Mouse (Mus musculus): ENCODE measurements around the gene Hesx1. TPM values are rescaled to one million over a fixed set of nuclear protein-coding genes. Genes with fewer than 3 reads are reported as not detected.

Hesx1 gene
- total RNA-seq, 2 experiments from 2014 or later = not detected

DNA sequence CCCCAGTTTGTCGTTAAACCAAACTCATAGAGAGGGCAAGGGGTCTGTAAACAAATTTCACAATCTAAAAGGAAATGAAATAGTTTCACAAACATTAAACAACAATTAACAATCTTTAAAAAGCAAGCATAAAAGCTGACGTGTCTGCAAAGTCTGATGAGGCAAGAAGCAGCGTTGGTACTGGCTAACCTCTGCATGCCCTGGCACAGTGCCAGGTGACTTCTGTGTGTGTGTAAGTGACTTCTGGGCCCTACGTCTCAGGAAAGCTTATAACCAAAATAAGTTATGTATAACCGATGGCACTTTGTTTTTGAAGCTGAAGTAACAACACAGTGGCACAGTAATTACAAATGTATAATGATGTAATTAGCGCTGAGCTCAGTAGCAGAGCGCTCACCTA is 10.7 kb downstream of the Hesx1 start:
- no peak for DNase-seq
- intact Hi-C loops (cut with DNase I) = no loop called here

DNA sequence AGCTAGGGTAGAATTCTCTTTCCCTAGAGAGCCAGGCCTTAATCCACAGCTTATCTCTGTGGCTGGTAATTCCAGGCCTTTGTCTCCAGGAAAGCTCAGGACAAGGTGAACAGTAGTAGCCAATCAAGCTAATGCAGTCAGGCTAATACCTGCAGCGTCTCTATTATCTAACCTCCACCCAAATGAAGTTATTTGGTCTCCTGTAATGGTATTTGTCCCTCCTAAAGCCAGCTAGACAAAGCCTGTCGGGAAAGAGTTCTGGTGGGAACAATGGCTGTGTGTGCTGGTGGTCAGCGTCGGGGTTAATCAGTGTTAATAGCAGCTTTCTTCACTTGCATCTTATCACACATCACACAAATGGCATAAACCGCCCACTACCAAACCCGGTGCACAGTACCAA is 11.7 kb downstream of the Hesx1 start:
- intact Hi-C loops (cut with DNase I) = no loop called here
- DNase-seq = no peak

DNA sequence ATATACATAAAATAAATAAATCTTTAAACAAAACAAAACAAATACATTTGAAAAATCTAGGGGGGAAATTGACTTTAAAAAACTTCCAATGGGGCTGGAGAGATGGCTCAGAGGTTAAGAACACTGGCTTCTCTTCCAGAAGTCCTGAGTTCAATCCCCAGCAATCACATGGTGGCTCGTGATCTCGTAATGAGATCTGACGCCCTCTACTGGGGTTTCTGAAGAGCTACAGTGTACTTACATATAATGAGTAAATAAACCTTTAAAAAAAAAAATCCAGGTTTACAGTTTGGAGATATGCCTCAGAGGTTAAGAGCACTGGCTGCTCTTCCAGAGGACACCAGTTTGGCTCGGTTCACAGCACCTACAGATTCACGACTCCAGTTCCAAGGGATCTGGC is 17.3 kb downstream of the Hesx1 start:
- intact Hi-C loops (cut with DNase I) = no loop called here
- no peak for DNase-seq

DNA sequence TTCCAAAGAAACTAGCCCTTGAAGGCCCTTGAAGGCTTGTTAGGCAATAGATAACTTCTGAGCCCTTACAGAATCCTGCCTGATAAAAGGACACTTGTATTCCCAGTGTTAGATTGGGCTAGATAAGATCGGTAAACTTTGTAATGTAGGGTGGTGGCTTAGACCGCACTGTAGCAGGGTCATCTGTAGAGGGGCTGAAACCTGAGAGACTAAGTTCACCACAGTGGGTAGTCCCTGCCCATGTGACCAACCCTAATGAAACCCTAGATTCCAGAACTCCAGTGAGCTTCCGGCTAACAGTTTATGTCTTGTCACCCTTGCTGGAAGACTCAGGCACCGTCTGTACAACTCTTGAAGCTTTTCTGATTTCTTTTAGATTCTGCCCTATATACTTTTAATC is 19.4 kb downstream of the Hesx1 start:
- intact Hi-C loops (cut with DNase I) = no loop called here
- no peak for DNase-seq

DNA sequence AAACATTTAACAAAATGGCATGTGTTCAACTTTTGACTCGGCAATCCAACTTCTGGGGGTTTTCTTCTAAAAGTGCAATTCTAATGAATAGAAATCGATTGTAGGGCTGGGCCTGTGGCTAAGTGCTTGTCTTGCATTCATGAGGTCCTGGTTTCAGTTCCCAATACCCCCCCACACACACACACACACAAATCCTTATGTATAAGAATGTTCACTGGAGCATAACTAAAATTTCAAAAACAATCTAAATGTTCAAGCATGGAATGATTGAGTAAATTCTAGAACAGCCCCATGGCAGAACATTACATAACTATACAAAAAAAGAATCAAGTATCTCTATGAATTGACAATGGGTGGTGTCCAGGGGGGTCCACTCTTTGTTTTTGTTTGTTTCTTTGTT is 23.7 kb downstream of the Hesx1 start:
- DNase-seq = no peak
- intact Hi-C loops (cut with DNase I) = no loop called here

DNA sequence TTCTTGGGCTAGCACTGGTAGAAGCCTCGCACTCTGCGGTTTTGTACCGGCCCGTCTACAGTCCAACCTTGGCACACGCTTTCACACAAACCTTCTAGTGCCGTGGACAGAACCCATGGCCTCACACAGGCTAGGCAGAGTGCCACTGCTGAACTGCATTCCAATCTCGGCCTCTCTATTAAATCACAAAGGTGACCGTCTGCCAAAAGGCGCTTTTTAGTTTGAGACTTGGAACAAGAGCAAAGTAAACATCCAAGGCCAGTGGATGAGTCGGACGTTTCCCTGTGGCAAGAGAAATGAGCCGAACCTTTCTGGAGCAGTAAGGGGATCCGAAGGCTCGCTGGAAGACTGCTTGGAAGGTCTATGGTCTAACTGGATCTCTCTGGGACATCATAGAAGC is 25.6 kb downstream of the Hesx1 start:
- intact Hi-C loops (cut with DNase I) = no loop called here

DNA sequence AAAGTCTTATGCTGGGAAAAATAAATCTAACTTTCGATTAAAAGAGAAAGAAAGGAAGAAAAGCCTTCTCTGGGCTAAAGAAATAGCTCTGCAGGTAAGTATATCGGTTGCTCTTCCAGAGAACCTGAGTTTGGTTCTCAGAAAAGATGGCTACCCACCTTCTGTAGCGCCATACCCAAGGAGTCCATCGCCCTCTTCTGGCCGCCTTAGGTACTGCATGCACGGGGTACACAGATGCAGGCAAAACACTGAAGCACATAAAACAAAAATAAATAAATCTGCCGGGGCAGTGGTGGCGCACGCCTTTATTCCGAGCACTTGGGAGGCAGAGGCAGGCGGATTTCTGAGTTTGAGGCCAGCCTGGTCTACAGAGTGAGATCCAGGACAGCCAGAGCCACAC is 28.7 kb downstream of the Hesx1 start:
- peak; percentile 34 to 70 for DNase-seq
- intact Hi-C loops (cut with DNase I) = no loop called here

More for the DNA sequence above, 25.6 kb downstream of the Hesx1 start:
- DNase-seq = no peak

DNA sequence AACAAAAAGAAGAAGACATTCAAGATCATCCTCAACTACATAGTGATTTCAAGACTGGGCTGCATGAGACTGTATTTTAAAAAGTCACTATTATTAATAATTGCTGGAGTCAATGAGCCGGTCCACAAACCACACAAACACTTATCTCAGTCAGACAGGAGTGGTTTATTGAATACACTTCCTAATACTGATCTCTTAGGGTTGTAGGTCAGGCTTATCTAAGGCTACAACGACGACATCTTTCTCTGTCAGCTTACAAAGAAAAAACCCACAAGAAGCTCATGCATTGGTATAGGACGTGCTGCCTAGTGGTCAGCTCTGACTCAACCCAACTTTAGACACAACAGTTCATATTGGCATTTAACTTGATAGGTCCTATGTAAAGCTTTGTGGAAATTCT is 30.4 kb downstream of the Hesx1 start:
- no peak for DNase-seq
- intact Hi-C loops (cut with DNase I) = loop anchor here (5.0 kb wide), 1 partner anchor 237 kb away; no protein-coding TSS in a partner anchor

DNA sequence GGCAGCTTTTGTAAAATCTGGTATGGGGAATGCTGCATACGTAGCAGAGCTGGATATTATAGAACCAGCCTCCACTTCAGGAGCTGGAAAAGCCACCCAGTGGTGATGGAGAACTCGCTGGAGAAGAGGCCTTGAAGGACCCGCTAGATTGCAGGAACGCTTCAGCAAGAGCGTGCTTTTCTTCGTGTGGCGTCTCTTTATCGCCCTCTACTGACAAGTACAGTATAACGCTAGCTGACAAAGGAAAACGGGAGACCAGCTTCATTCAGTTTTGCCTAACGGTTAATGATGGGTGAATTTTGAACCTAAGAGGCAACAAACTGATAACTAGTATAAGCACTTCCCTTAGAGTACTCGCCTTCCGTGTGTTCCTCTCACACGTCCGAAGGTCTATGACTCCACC is 35.6 kb downstream of the Hesx1 start:
- DNase-seq = peak; percentile 17 to 43
- intact Hi-C loops (cut with DNase I) = loop anchor here (2.0 to 10.0 kb wide), 4 partner anchors 39 to 545 kb away; no protein-coding TSS in a partner anchor

DNA sequence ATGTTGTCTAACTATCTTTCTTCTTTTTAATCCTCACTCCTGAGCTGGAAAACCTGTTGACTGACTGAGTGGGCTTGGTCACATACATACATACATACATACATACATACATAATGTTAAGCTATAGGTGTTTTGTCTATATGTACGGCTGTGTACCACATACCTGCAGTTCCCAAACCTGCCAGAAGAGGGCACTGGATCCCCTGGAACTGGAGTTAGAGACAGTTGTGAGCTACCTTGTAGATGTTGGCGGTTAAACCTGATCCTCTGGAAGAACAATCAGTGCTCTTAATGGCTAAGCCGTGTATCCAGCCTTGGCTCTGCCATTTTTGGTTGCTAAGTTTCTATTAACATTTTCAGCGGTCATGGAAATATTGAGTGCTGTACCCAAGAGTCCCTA is 36.9 kb downstream of the Hesx1 start:
- peak; percentile 78 to 92 for DNase-seq
- intact Hi-C loops (cut with DNase I) = loop anchor here (1.0 to 10.0 kb wide), 2 partner anchors 65 to 546 kb away; no protein-coding TSS in a partner anchor

DNA sequence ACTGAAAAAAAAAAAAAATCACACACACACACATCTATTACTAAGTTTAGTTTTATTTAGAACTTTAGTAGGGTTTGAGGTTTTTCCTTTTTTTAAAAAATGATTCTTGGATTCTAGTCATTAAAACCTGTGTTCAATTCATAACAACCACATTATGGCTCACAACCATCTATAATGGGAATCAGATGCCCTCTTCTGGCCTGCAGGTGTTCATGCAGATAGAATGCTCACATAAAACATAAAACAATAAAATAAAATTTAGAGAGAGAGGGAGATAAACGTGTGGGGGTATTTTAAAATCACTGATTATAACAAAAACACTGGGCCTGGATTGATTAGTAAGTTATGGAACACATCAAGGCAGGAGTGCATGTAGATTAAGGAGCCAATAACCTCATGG is 43.3 kb downstream of the Hesx1 start:
- DNase-seq = no peak
- intact Hi-C loops (cut with DNase I) = loop anchor here (5.0 to 10.0 kb wide), 2 partner anchors 35 to 553 kb away; no protein-coding TSS in a partner anchor

DNA sequence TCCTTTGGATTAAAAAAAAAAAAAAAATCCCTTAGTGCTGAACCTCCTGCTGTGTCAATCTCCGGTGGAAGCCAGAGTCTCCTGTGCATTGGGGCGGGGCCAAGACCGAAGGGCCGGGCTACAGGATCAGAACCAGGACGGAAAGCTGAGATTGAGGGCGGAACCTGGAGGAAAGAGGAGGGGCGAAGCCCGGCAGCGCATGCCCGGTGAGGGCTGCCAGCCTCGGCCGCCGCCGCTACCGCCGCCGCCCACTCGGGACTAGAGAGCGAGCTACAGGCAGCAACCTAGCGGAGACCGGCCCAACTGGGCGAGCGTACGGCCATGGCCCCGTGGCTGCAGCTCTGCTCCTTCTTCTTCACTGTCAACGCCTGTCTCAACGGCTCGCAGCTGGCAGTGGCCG is 44.6 kb downstream of the Hesx1 start, which contains the start of gene Il17rd:
Il17rd (plus strand) TSS at position 159 of the 400 bp plus-strand sequence.
- peak; percentile 91 for DNase-seq
- intact Hi-C loops (cut with DNase I) = loop anchor here (2.0 to 10.0 kb wide), 3 partner anchors 34 to 554 kb away; no protein-coding TSS in a partner anchor

DNA sequence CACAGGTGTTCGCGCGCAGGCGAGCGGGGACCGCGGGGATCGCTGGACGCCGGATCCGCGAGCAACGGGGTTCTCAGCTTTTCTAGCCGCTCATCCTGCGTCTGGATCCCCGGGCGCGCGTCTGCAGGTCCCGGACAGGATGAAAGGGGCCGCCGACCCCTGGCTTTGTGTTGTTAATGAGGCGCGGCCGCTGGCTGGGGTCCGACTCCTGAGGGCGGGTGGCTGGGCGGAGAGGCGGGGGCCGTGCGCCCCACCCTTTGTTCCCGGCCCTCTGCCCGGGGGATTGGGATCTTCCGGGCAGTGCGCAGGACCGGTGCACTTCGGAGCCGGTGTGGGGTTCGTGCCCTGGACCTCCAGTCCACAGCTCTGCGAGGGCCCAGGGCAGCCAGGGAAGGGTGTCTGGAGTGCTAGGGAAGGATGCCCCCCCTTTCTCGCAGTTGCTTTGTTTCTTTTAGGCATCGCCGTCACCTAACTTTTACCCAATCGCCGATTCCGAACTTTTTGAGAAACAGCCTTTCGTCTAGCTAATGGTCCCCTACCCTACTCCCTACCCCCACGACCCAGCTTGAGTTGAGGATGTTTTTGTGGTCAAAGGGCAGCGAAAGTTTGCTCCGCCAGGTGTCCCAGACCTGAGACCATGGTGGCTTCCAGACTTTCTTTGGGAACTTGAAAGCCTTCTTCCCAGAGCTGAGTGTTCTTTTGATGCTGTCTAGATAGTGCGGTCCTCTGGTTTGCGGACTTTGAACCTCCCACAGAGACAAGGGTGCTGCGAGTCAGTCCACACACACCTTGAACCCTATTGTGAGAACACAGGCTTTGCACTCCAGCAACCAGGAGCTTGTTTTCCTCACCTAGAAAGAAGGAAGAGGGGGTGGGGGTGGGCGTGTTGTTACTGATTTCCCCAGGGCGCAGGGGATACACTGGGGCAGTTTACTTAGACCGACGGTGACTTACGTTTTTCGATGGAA is 45.3 kb downstream of the Hesx1 start:
- intact Hi-C loops (cut with DNase I) = loop anchor here (2.0 to 10.0 kb wide), 4 partner anchors 33 to 555 kb away; partner anchors contain the start of gene Fam208a
- DNase-seq = peak in 1 of 2 experiments; percentile 66

DNA sequence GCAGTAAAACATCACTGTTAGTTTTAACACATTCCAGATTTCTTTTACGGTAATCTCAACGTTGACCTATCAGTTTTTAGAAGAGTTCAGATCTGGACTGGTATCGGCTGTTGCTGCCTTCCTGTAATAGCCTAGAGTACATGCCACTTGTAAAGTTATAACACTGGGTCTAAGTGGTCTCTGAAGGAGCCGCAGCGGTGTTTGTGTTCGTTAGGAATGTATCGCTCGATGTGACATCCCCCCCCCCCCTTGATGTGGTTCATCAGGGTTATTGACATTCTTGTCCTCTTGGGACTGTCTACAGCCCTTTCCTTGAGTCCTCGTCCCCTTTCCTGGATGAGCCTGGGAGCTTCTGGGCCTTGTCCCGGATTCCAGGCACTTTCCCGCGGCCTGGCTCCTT is 46.2 kb downstream of the Hesx1 start:
- intact Hi-C loops (cut with DNase I) = loop anchor here (10.0 kb wide), 1 partner anchor 384 kb away; the partner anchor contains the start of gene Fam208a
- no peak for DNase-seq

DNA sequence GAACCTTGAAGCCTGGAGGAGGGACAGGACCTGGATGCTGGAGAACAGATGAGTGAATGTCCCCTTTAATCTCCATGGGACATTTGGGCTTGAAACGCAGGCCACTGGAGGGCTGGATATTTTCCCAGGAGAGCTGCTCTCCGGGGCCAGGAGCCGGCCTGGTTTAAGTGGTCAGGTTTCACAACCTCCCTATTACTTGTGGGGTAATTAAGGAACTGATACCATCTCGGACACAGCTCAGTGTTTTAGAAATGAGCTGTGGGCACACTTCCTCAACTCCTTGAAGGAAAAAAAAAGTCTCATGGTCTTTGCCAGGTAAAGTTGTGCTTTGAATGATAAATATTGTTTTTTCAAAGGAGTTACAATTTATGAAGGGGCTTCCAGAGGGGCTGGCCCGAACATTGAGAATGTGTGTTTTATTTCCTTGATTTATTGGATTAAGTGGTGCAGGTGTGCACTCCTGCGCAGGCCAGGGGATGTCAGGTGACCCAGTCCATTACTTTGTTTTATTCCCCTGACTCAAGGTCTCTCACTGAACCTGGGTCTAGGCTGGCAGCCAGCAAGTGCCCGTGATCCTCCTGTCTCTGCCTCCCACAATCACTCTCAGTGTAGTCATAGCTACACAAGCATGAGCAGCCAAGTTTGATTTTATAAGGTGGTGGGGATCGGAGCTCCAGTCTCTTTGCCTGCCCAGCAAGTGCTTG is 48.2 kb downstream of the Hesx1 start:
- intact Hi-C loops (cut with DNase I) = loop anchor here (10.0 kb wide), 1 partner anchor 382 kb away; the partner anchor contains the start of gene Fam208a
- DNase-seq = no peak

DNA sequence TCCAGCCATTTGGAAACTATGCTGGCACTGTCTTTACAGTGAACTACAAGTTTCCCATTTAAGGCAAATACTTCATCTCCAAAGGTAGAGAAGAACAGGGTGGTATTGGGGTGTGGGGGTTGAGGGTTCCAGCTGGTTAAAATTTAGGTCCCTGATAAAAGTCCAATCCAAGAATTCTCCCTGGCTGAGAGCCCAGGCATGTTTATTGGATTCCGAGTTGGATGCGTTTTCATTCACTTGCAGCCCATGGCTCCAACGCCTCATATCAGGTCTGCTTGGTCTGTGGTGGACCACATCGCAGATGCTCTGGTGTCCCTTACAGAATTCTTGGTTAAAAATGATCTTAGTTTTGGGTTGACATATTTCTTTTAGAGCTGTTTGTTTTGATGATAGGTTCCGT is 49.2 kb downstream of the Hesx1 start:
- intact Hi-C loops (cut with DNase I) = loop anchor here (10.0 kb wide), 1 partner anchor 381 kb away; the partner anchor contains the start of gene Fam208a
- DNase-seq = no peak

DNA sequence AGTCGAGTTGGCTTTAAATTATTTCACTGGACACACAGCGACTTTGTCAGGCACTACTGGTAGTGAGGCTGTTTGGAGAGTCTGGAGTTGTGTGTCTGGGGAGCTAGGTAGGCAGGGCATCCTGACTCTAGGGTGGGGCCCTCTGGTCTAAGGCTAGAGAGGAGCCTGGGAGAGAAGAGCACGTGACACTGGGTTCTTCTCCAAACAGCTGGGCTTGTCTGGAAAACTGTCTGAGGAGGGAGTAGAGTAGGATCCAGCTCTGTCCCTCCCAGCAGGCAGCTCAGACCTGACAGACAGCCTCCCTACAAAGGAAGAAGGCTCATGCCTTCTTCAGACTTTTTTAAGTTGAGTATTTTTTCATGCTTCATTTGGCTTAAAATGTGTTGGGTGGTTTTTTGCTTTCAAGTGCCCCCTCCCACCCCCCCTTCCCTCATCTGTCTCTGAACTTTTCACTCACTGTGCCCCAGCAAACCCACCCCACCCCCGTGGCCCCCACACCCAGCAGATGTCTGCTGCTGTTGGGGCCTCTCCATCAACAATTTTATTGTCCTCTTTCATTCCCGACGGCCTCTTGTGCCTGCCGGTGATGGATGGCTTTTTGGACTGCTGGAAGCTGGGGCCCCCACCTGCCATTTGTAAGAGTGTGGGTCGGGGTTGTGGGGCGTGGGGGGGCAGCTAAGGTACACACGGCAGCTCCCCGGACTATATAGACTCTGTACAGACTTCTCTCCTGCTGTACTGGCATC is 50.2 kb downstream of the Hesx1 start:
- intact Hi-C loops (cut with DNase I) = loop anchor here (10.0 kb wide), 1 partner anchor 380 kb away; the partner anchor contains the start of gene Fam208a
- peak; percentile 46 to 58 for DNase-seq

DNA sequence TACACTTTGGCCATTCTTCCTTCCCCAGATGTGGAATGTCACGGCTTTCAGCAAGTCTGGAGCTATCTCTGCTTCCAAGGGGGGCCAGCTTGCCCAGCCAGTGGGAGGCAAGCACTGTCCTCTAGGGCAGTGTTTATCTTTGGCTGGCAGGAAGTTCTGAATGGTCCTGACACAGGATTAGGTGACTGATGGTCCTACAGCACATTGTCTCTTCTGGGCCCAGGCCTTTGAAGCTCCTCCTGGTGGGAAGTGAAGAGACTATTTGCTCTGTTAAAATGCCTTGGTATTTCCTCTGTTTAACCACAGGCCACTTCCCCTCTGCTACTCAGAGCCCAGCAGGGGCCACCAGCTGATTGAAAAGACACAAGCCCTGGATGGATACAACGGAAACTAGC is 50.7 kb downstream of the Hesx1 start:
- peak; percentile 29 to 41 for DNase-seq
- intact Hi-C loops (cut with DNase I) = loop anchor here (10.0 kb wide), 1 partner anchor 380 kb away; the partner anchor contains the start of gene Fam208a

DNA sequence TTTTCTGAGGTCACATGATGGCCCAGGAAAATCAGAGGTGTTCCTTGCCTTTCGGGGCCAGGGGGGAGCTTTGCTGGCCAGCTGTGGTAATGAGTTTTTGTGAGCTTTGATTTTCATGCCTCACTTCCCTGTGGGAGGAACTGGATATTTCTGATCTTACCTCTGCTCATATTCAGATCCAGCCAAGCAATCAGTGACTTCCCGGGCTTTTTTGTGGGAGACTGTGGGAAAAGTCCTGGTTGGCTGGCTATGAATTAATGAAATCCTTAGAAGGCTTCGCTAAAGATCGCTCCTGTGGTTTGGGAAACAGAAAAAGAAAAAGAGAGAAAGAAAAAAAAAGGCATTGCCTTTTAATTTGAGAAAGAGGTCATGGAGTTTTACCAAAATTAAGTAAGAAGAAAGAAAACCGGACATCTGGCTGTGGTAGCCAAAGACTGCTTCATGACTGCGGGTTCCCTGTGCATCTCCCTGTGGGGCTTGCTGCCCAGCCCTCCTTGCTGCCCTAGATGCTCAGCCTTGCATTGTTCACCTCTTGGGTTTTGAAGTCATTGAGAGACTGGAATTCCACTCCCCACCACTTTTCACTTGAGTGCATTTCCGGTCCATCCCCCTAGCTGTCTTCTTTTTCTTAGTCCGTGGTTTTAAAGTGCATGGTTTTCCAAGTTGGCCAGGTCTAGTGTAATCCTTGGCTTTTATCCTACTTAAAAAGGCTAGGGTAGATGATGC is 54.2 kb downstream of the Hesx1 start:
- intact Hi-C loops (cut with DNase I) = loop anchor here (10.0 kb wide), 1 partner anchor 376 kb away; the partner anchor contains the start of gene Fam208a
- no peak for DNase-seq

Measured in heart, postnatal 36 days (tissue).